Mouse (Mus musculus) C2C12 (cell line): ENCODE data around the gene Gm10799. TPM values are rescaled to one million over a fixed set of nuclear protein-coding genes. Genes with fewer than 3 reads are reported as not detected.
A peak's percentile ranks its signal among the peaks of the same experiment; 100 is the strongest.

Experiments
- H3K27me3 ChIP-seq: one replicate; pipeline ENCODE4 v1.6.1; 2011; ENCODE audit not compliant: control insufficient read depth, insufficient read depth, insufficient read length
- H3K36me3 ChIP-seq: one replicate; pipeline ENCODE4 v1.6.1; 2011; ENCODE audit not compliant: control insufficient read depth, insufficient read depth
- H3K4me3 ChIP-seq: one replicate; pipeline ENCODE4 v1.5.1; 2011; ENCODE audit warnings: mild to moderate bottlenecking, control low read depth; ENCODE audit not compliant: poor library complexity, insufficient read depth, severe bottlenecking
- H3K79me2 ChIP-seq: one replicate; pipeline ENCODE4 v1.6.1; 2011; ENCODE audit not compliant: control insufficient read depth, insufficient read depth
- H3K79me3 ChIP-seq: one replicate; pipeline ENCODE4 v1.6.1; 2011; ENCODE audit warnings: low read depth, control low read depth
- H3ac ChIP-seq: one replicate; pipeline ENCODE3; 2011; ENCODE audit warnings: low read depth; ENCODE audit not compliant: control insufficient read depth, insufficient read length
- CEBPB ChIP-seq: IDR thresholded peaks from one replicate; pipeline ENCODE4 v1.6.1; 2011; ENCODE audit warnings: low read depth, mild to moderate bottlenecking, control low read depth, moderate library complexity
- CTCF ChIP-seq: IDR thresholded peaks from one replicate; pipeline ENCODE4 v1.5.1; 2011; ENCODE audit not compliant: control insufficient read depth, insufficient read depth, insufficient read length
- FOSL1 ChIP-seq: IDR thresholded peaks from one replicate; pipeline ENCODE4 v1.8.0; 2011; ENCODE audit warnings: mild to moderate bottlenecking, low read length; ENCODE audit not compliant: poor library complexity, insufficient read depth, severe bottlenecking
- MAX ChIP-seq: IDR thresholded peaks from one replicate; pipeline ENCODE4 v1.6.1; 2011; ENCODE audit warnings: mild to moderate bottlenecking, control low read depth
- MYOD1 ChIP-seq: IDR thresholded peaks from one replicate; pipeline ENCODE4 v1.6.1; 2011; ENCODE audit warnings: low read depth; ENCODE audit not compliant: control insufficient read depth, insufficient read length
- MYOG ChIP-seq: IDR thresholded peaks from one replicate; pipeline ENCODE4 v1.6.1; 2011; ENCODE audit not compliant: control insufficient read depth, insufficient read length; ENCODE audit errors: extremely low read depth
- USF1 ChIP-seq: IDR thresholded peaks from one replicate; pipeline ENCODE4 v1.6.1; 2011; ENCODE audit warnings: low read depth, mild to moderate bottlenecking, control low read depth, moderate library complexity
- polyA plus RNA-seq: library from polyadenylated mRNA; unstranded; fragments of >200 nt; fragmentation: generic; extraction: Trizol; gene quantifications from one replicate; pipeline ENCODE4 v1.2.1, GENCODE M21; 2012; ENCODE audit warnings: missing spikeins

Gene Gm10799
- polyA plus RNA-seq, 1 experiment, result not detected

GRCm38 (mm10) chr2:104030381-104030780 is 38.0 kb downstream of the Gm10799 start:
- H3K79me3 ChIP-seq, result peaks cover 9% of the 10 kb centered on the region
- TF ChIP-seq USF1 (no peak), FOSL1 (no peak), MYOD1 (no peak), MYOG (no peak), CTCF (no peak), MAX (no peak), CEBPB (no peak)

DNA sequence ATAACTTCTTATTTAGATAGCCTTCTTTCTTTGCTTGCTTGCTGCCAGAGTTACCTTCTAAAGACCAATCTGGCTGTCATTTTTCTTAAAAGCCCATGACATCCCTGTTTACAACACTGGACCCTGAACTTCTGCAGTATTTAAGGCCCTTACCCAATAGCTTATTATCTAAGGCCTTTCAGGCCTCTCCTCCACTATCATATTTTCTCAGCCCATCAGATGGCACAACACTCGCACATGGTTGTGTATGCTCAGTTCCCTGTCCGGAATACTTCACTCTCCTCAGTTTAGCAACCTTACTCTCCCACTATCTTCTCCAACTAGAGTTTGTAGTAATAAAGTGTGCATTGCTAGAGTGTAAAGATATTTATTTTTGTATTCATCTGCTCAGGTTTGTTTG is 39.3 kb downstream of the Gm10799 start:
- Histone ChIP-seq H3K79me2 (peaks cover 31% of the 10 kb centered on the region), H3K79me3 (peaks cover 9% of the 10 kb centered on the region), H3K27me3 (no peaks in the 10 kb centered on the region), H3ac (no peak overlapping the region), H3K4me3 (no peak overlapping the region), H3K36me3 (peaks cover 18% of the 10 kb centered on the region)
- TF ChIP-seq MYOD1, result no peak
- no peak for TF ChIP-seq FOSL1
- TF ChIP-seq CEBPB, result no peak
- no peak for TF ChIP-seq CTCF
- TF ChIP-seq MAX, result no peak
- no peak for TF ChIP-seq MYOG
- TF ChIP-seq USF1, result no peak

More at GRCm38 (mm10) chr2:104030381-104030780, 38.0 kb downstream of the Gm10799 start:
- Histone ChIP-seq H3K36me3 (peaks cover 26% of the 10 kb centered on the region), H3K79me2 (peaks cover 31% of the 10 kb centered on the region), H3K27me3 (no peaks in the 10 kb centered on the region), H3ac (no peak overlapping the region), H3K4me3 (no peak overlapping the region)

DNA sequence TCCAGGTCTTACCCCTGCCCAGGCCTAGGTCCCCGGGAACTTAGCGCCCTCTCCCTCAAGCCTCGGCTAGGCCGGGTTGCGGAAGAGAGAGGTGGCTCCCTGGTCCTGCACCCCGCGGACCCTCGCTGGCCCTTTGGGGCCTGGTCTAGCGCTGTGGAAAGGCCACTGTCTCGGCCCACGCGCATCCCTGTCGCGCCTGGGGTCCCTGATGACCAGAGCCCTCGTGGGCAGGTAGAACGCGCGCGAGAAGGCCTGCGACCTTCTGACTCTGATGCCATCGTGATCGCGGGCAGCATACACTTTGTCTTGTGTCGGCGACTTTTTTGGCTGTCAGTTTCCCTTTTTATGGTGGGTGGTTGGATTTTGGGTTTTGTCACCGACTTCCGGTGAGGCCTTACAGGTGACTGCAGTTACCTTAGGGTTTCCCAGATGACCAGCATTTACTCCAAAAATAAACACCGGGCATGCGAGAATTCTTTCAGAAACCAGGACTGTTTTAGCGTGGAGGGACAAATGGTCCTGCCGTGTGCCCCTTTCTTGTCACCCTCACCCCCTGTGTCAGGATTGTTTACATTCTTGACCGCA is 40.1 kb downstream of the Gm10799 start, which contains the start of gene 4931422A03Rik:
4931422A03Rik (minus strand) TSS at position 223 of the 585 bp plus-strand sequence.
- Histone ChIP-seq H3K4me3 (peak within 1 kb of the TSS; percentile 92), H3K79me3 (peaks cover 9% of the 10 kb centered on the region), H3K79me2 (peaks cover 31% of the 10 kb centered on the region), H3K36me3 (peaks cover 12% of the 10 kb centered on the region), H3K27me3 (peaks cover 1% of the 10 kb centered on the region), H3ac (peak within 1 kb of the TSS; percentile 80)
- no peak for TF ChIP-seq MYOG
- no peak for TF ChIP-seq FOSL1
- TF ChIP-seq CTCF, result no peak
- no peak for TF ChIP-seq MAX
- TF ChIP-seq MYOD1, result no peak
- no peak for TF ChIP-seq CEBPB
- TF ChIP-seq USF1, result no peak

- Histone ChIP-seq H3K4me3 (peak within 1 kb of the TSS; percentile 92), H3K79me2 (peaks cover 31% of the 10 kb centered on the region), H3ac (peak within 1 kb of the TSS; percentile 80), H3K36me3 (peaks cover 8% of the 10 kb centered on the region), H3K27me3 (peaks cover 3% of the 10 kb centered on the region), H3K79me3 (peaks cover 9% of the 10 kb centered on the region)
- TF ChIP-seq CEBPB (no peak), MYOD1 (no peak), CTCF (no peak), USF1 (no peak), MYOG (no peak), FOSL1 (no peak), MAX (no peak)
These were observed 40.8 kb downstream of the Gm10799 start, which contains the start of gene Fbxo3 for GRCm38 (mm10) chr2:104027458-104028138. TSS of gene Fbxo3 (plus strand) at chr2:104027721.

- Histone ChIP-seq H3ac (no peak overlapping the region), H3K79me3 (peaks cover 5% of the 10 kb centered on the region), H3K4me3 (no peak overlapping the region), H3K27me3 (peaks cover 3% of the 10 kb centered on the region), H3K36me3 (no peaks in the 10 kb centered on the region), H3K79me2 (peaks cover 19% of the 10 kb centered on the region)
- TF ChIP-seq FOSL1 (no peak), MYOG (no peak), CEBPB (no peak), MYOD1 (no peak), CTCF (no peak), MAX (no peak), USF1 (no peak)
These were observed 43.7 kb downstream of the Gm10799 start for GRCm38 (mm10) chr2:104024656-104025055.

- H3ac ChIP-seq, result no peak overlapping the region
- peaks cover 4% of the 10 kb centered on the region for H3K79me2 ChIP-seq
- H3K4me3 ChIP-seq, result no peak overlapping the region
- no peaks in the 10 kb centered on the region for H3K79me3 ChIP-seq
- peaks cover 7% of the 10 kb centered on the region for H3K27me3 ChIP-seq
- TF ChIP-seq FOSL1 (no peak), CTCF (no peak), MAX (no peak), USF1 (no peak), MYOD1 (no peak), CEBPB (no peak), MYOG (no peak)
- H3K36me3 ChIP-seq, result no peaks in the 10 kb centered on the region
These were observed 45.3 kb downstream of the Gm10799 start for GRCm38 (mm10) chr2:104023096-104023495.
